Mouse (Mus musculus): ENCODE data around the gene Ptges2. TPM values are rescaled to one million over a fixed set of nuclear protein-coding genes. Genes with fewer than 3 reads are reported as not detected.
A peak's percentile ranks its signal among the peaks of the same experiment; 100 is the strongest.

The Ptges2 gene
- polyA plus RNA-seq, 1 experiment from 2014 or later: 49.4 TPM

- TF ChIP-seq CTCF (IDR thresholded peaks at IDR 0.05; ENCODE audit: low read depth): no peak
- Histone ChIP-seq H3K9me3 (ENCODE audit: control insufficient read depth) (no peaks in the 10 kb centered on the region), H3K4me3 (ENCODE audit: low read depth, low read length) (no peak overlapping the region), H3K36me3 (ENCODE audit: control insufficient read depth, insufficient read depth) (no peaks in the 10 kb centered on the region), H3K4me2 (replicated peaks; ENCODE audit: low read depth) (peak overlapping the region; percentile 55), H3K4me1 (replicated peaks; ENCODE audit: control insufficient read depth, insufficient read depth, low read length) (peaks cover 18% of the 10 kb centered on the region), H3K27ac (ENCODE audit: low read depth, low read length) (peak overlapping the region; percentile 51), H3K27me3 (replicated peaks; ENCODE audit: control insufficient read depth, insufficient read depth, low read length) (no peaks in the 10 kb centered on the region), H3K9ac (ENCODE audit: low read depth, low read length) (no peak overlapping the region)
- no peak for ATAC-seq
- WGBS: 58% methylated on average over 4 of the region's 4 CpGs
These were observed 33.7 kb downstream of the Ptges2 start for GRCm38 (mm10) chr2:32429215-32429891.

GRCm38 (mm10) chr2:32430701-32431676 is 35.3 kb downstream of the Ptges2 start:
- no peaks in the 10 kb centered on the region for H3K9me3 ChIP-seq (ENCODE audit: control insufficient read depth)
- peak overlapping the region; percentile 31 for H3K4me3 ChIP-seq (ENCODE audit: low read depth, low read length)
- H3K4me2 ChIP-seq (replicated peaks; ENCODE audit: low read depth): peak overlapping the region; percentile 58
- H3K27ac ChIP-seq (ENCODE audit: low read depth, low read length): peak overlapping the region; percentile 70; the same call in 1 of the 2 replicates
- H3K9ac ChIP-seq (ENCODE audit: low read depth, low read length): peak overlapping the region; percentile 32
- peaks cover 14% of the 10 kb centered on the region for H3K4me1 ChIP-seq (replicated peaks; ENCODE audit: control insufficient read depth, insufficient read depth, low read length)
- 18% methylated on average over 18 of the region's 18 CpGs for WGBS
- peak; percentile 32; the same call in 1 of the 2 replicates for ATAC-seq
- no peaks in the 10 kb centered on the region for H3K36me3 ChIP-seq (ENCODE audit: control insufficient read depth, insufficient read depth)
- H3K27me3 ChIP-seq (replicated peaks; ENCODE audit: control insufficient read depth, insufficient read depth, low read length): no peaks in the 10 kb centered on the region
- TF ChIP-seq CTCF (IDR thresholded peaks at IDR 0.05; ENCODE audit: low read depth): no peak

DNA sequence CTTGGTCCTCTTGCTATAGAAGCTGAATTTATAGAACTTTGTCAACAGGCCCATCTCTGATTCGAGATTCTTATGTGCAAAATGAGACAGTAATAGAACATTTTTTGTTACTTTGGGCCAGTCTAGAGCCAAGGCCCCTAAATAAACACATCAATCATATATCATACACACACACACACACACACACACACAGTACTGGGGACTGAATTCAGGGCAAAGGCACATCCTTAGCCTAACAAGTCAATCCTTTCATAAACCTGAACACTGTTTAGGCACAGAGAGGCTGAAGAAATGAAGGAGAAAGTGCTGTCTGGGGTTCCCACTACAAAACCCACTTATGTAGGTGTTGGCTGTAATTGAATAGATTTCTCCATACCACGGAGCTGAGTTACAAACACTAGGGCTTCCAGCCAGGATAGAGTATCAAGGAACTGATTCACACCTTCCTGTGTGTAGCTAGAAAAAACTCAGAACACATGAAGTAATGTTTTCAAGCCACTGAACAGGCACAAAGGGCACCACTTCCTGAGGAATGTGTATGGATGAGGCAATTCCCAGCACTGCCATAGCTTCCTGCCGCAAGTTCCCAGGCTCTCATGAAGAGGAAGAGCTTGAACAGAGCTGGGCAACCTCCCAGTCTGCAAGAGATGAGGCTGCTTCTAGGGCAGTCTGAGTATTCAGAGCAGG is 41.1 kb downstream of the Ptges2 start:
- H3K27me3 ChIP-seq (replicated peaks; ENCODE audit: control insufficient read depth, insufficient read depth, low read length): no peaks in the 10 kb centered on the region
- H3K4me3 ChIP-seq (ENCODE audit: low read depth, low read length): no peak overlapping the region
- no peak for TF ChIP-seq CTCF (IDR thresholded peaks at IDR 0.05; ENCODE audit: low read depth)
- no peak overlapping the region for H3K9ac ChIP-seq (ENCODE audit: low read depth, low read length)
- no peaks in the 10 kb centered on the region for H3K9me3 ChIP-seq (ENCODE audit: control insufficient read depth)
- peak; percentile 40; the same call in 1 of the 2 replicates for ATAC-seq
- H3K4me2 ChIP-seq (replicated peaks; ENCODE audit: low read depth): no peak overlapping the region
- peak overlapping the region; percentile 71 for H3K27ac ChIP-seq (ENCODE audit: low read depth, low read length)
- WGBS: 34% methylated on average over 3 of the region's 3 CpGs
- H3K4me1 ChIP-seq (replicated peaks; ENCODE audit: control insufficient read depth, insufficient read depth, low read length): peaks cover 10% of the 10 kb centered on the region
- H3K36me3 ChIP-seq (ENCODE audit: control insufficient read depth, insufficient read depth): no peaks in the 10 kb centered on the region

- Histone ChIP-seq H3K9me3 (ENCODE audit: control insufficient read depth) (no peaks in the 10 kb centered on the region), H3K4me3 (ENCODE audit: low read depth, low read length) (no peak overlapping the region), H3K27me3 (replicated peaks; ENCODE audit: control insufficient read depth, insufficient read depth, low read length) (no peaks in the 10 kb centered on the region), H3K9ac (ENCODE audit: low read depth, low read length) (no peak overlapping the region), H3K4me2 (replicated peaks; ENCODE audit: low read depth) (no peak overlapping the region), H3K27ac (ENCODE audit: low read depth, low read length) (peak overlapping the region; percentile 71), H3K36me3 (ENCODE audit: control insufficient read depth, insufficient read depth) (no peaks in the 10 kb centered on the region), H3K4me1 (replicated peaks; ENCODE audit: control insufficient read depth, insufficient read depth, low read length) (peaks cover 17% of the 10 kb centered on the region)
- WGBS: 88% methylated on average over 2 of the region's 2 CpGs
- TF ChIP-seq CTCF (IDR thresholded peaks at IDR 0.05; ENCODE audit: low read depth): no peak
- ATAC-seq: no peak
These were observed 42.0 kb downstream of the Ptges2 start for GRCm38 (mm10) chr2:32437612-32438166.

GRCm38 (mm10) chr2:32438733-32439132 is 43.0 kb downstream of the Ptges2 start:
- WGBS: 87% methylated on average over 3 of the region's 3 CpGs
- no peak overlapping the region for H3K27ac ChIP-seq (ENCODE audit: low read depth, low read length)

More at GRCm38 (mm10) chr2:32438733-32439132, 43.0 kb downstream of the Ptges2 start:
- no peak overlapping the region for H3K4me2 ChIP-seq (replicated peaks; ENCODE audit: low read depth)
- H3K9ac ChIP-seq (ENCODE audit: low read depth, low read length): no peak overlapping the region
- no peak overlapping the region for H3K4me3 ChIP-seq (ENCODE audit: low read depth, low read length)
- no peaks in the 10 kb centered on the region for H3K36me3 ChIP-seq (ENCODE audit: control insufficient read depth, insufficient read depth)
- H3K9me3 ChIP-seq (ENCODE audit: control insufficient read depth): no peaks in the 10 kb centered on the region
- H3K4me1 ChIP-seq (replicated peaks; ENCODE audit: control insufficient read depth, insufficient read depth, low read length): peaks cover 20% of the 10 kb centered on the region
- H3K27me3 ChIP-seq (replicated peaks; ENCODE audit: control insufficient read depth, insufficient read depth, low read length): no peaks in the 10 kb centered on the region
- no peak for TF ChIP-seq CTCF (IDR thresholded peaks at IDR 0.05; ENCODE audit: low read depth)
- ATAC-seq: no peak

All from intestine, postnatal 0 days (tissue).